Mouse (Mus musculus) lung, adult 18-20 months (tissue): ENCODE results near the gene Sdf2l1.
"Not testable (repeated sequence)": the region's sequence is repeated elsewhere in the genome, so short reads cannot be mapped to it uniquely, and the experiment has no call there.

Source experiments
- DNase-seq, 2 experiments: peaks; one replicate each; pipeline ENCODE4 v3.0.0; 2022; ENCODE audit warnings: mixed read lengths in 2 of 2

Gene Sdf2l1

DNA sequence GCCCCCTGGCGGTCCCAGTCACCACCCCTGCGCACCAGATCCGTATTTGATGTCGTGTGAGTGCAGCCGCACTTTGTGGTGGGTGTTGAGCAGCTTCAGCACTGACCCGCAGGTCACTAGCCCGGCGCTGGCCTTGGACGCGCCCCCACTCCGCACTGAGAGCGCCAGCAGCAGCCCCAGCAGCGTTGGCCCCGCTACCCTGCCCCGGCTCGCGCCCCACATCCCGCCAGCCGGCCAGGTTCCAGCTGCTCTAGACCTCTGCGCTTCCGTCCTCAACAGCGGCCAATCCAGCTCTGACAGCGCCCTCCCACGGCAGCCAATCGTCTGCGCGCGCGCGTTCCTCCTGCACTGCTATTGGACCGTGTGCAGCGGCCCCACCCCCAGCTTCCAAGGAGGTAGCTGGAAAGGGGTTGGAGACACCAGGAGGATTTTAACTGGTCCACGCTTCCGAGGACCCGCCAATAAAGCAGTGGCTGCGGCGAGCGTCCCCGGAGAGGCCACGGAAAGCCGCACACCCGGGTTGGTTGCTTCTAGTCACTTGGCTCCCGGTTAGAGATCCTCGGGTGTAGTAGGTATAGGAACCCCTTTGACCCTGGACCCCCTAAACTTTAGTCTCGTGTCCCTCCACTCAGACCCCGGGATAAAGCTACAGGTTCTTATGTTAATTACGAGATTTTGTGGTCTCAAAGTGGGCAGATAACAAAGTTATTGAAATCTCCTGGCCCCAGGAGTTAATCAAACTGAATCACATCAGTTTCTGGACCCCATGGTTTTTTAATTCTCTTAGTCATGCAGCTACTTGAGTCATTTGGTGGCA lies at the start of gene Sdf2l1:
Sdf2l1 (minus strand) TSS at position 295 of the 817 bp plus-strand sequence.
- DNase-seq: peak; percentile 98

DNA sequence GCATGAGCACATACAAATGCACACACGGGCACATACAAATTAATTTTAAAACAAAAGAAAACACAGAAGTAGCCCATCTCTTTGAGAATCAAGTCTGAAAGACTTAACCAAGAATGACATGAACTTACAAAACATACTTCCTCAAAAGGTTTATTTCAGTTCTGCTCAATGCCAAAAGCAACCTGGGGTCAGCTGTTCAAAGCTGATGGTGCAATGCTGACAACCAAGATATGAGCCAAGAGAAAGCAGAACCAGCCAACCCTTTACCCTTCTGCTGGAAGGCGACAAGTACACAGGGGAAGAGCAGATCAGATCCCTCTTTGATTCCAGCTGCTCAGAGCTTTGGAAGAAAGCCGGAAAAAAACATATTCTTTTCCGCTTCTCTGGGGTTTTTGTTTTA lies 49.2 kb upstream of the Sdf2l1 start:
- DNase-seq: peak; percentile 54 to 63

GRCm38 (mm10) chr16:17179706-17180105 lies 47.5 kb upstream of the Sdf2l1 start:
- no peak for DNase-seq

GRCm38 (mm10) chr16:17177623-17178170 lies 45.5 kb upstream of the Sdf2l1 start:
- DNase-seq: no peak

DNA sequence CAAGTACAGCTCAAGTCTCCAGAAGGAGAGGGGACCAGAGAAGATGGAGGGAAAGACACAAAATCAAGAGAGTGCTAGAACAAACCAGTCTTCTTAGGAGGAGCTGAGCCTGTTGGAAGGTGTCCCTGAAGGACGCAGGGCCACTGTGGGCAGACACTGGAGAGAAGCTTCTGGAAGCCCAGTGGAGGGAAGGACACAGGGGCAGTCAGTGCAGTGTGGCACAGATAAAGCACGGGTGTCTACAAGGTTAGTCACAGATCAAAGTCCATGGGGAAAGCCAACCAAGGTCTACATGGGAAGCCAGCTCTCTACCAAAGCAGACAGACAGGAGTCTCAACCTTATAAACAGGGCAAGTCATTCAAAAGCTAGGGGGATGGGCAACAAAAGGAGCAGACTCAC lies 43.6 kb upstream of the Sdf2l1 start:
- no peak for DNase-seq

- DNase-seq: peak in 1 of 2 experiments; percentile 38
Measured at GRCm38 (mm10) chr16:17168049-17168448, 35.9 kb upstream of the Sdf2l1 start.

DNA sequence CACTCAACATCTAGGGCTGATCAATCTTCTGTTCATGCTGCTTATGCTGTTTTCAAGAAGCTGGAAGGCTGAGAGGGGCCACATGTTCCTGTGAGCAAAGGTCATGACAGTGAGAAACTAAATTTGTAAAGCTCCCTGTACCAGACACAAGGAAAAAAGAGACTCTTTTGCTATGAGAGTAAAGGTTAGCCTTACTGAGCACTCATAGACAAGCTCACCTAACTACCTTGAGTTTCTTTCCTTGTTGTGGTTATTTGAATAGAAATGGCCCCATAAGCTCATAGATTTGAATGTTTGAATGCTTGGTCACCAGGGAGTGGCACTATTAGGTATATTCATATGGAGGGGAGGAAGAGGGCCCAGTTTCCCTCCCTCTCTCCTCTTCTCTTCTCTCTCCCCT lies 35.0 kb upstream of the Sdf2l1 start:
- DNase-seq: no peak

- not testable (repeated sequence) for DNase-seq
Measured at GRCm38 (mm10) chr16:17165478-17165877, 33.3 kb upstream of the Sdf2l1 start.

DNA sequence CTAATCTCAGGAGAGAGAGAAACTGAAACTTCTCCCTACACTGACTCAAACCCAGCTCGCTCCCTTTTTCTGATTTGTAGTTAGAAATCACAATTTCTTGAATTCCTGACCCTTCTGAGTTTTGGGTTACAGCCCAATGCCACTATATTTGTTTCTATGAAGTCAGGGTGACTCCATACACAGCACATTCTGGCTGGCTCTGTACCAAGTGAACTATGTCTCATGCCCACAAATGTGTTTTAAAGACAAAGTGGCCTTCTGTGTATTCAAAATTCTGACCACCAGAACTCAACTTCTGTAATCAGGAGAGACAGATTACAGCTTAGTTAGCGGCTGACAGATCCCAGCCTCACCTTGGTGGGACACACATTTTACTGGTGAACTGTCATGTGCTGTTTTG lies 22.2 kb upstream of the Sdf2l1 start:
- no peak for DNase-seq

- DNase-seq: no peak
Measured at GRCm38 (mm10) chr16:17151874-17152273, 19.7 kb upstream of the Sdf2l1 start.

DNA sequence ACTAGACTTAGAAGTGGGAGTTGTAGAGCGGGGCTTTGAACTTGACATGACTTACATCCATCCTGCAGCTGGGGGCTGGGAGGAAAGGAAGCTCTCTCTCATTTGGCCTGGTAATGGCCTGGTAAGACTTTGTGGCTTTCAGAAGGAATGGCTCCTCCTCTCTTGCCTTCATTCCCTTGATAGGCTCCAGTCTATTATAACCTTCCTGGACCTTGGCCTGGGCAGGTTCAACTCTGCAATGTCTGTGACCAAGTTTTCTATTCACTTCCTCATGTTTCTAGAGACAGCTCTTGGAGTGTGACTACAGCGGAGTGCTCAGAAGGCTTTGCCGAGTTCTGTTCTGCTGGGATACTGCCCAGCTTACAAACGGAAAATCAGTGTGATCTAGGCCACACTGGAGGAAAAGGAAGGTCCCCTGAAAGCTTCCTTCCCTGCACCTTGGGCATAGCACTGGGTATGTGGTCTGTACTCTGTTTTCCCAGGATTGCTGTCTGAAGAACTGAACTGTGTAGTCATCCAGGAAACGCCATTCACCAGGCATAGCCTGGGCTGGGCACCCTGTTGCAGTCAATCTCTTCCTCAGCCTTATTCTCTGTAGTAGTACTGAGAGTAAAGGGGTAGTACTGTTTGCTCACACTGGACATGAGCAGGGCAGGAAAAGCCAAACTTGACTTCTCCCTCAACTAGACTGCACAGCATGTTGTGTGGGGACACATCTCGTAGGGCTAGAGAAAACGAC lies 18.5 kb upstream of the Sdf2l1 start:
- DNase-seq: no peak

DNA sequence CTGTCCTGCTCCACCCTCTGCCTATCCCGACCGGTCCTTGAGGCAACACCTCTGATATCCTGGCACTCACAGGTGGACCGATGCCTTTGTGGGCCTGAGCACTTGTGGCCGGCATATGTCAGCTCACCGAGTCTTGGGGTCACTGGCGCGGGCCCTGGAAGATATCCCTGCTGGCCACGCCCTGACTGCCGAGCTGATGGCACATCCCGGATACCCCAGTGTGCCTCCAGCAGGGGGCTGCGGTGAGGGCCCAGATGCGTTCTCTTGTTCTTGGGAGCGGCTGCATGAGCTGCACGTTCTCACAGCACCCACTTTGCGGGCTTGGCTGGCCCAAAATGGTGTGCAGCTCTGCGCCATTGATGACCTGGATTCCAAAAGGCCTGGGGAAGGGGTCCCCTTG lies 15.9 kb upstream of the Sdf2l1 start:
- no peak for DNase-seq

GRCm38 (mm10) chr16:17147391-17147929 lies 15.3 kb upstream of the Sdf2l1 start:
- DNase-seq: peak; percentile 33 to 50

DNA sequence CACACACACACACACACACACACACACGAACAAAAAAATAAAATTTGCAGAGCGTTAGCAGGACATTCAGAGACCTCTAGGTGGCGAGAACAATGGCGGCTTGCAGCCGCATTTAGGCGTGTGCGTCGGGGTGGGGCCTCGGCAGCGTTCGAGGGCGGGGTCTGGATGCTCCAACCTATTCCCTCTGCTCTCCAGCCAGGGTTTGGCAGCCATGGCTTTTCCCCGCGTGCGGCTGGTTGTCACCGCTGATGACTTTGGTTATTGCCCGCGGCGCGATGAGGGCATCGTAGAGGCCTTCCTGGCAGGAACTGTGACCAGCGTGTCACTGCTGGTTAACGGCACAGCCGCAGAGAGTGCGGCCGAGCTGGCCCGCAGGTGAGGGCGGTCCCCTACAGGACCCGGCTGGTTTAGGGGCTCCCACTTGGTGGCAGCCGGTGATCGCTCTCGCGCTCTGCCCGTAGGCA lies 14.6 kb upstream of the Sdf2l1 start, which contains the start of gene Ccdc116:
Ccdc116 (minus strand) TSS at position 458 of the 464 bp plus-strand sequence.
- DNase-seq: peak; percentile 73 to 82

DNA sequence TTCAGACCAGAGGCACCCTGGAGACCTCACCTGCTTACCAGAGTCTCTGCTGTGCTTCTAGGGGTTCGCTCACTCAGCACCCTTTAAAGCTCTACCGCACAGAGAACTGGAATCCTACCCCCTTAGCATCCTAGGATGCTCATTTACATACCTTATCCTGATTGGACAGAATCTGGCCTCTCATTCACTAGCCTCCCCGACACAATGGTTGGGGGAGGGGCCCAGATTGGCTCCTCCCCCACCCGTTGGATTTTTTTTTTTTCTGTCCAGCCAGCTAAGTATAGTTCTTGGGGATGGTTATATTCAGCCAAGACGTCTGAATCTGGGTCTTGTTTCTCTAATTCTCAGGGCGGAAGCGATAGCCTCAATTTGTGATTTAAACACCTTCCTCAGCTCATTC lies 12.2 kb upstream of the Sdf2l1 start, which contains the start of gene Ydjc:
Ydjc (plus strand) TSS at position 283 of the 400 bp plus-strand sequence.
- DNase-seq: no peak

- DNase-seq: no peak
Measured at GRCm38 (mm10) chr16:17137355-17137754, 5.2 kb upstream of the Sdf2l1 start.

GRCm38 (mm10) chr16:17132906-17133200 lies 670 bp upstream of the Sdf2l1 start:
- DNase-seq: no peak

GRCm38 (mm10) chr16:17131191-17132088 lies 743 bp downstream of the Sdf2l1 start:
- DNase-seq: peak; percentile 14 to 16

DNA sequence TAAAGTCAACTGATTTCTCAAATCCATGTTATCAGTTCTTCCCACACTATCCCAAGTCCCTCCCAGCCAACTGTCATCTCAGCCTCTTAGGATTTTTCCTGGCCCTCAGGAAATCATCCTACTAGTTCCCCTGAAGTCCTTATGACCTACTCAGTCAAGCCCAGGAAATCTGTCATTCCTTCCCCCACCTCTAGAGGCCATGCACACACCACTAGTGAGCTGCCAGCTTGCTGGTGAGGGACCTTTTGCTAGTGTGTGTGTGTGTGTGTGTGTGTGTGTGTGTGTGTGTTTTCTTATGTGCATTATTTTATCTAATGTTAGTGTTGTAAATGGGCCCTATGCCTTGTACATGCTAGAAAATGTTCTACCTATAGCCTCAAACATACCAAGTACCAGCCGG lies 4.9 kb downstream of the Sdf2l1 start:
- DNase-seq: peak; percentile 28 to 55

- peak; percentile 82 to 84 for DNase-seq
Measured at GRCm38 (mm10) chr16:17124871-17125520, 7.2 kb downstream of the Sdf2l1 start, which contains the start of gene 2610318N02Rik. 2610318N02Rik (minus strand) TSS chr16:17125167.

DNA sequence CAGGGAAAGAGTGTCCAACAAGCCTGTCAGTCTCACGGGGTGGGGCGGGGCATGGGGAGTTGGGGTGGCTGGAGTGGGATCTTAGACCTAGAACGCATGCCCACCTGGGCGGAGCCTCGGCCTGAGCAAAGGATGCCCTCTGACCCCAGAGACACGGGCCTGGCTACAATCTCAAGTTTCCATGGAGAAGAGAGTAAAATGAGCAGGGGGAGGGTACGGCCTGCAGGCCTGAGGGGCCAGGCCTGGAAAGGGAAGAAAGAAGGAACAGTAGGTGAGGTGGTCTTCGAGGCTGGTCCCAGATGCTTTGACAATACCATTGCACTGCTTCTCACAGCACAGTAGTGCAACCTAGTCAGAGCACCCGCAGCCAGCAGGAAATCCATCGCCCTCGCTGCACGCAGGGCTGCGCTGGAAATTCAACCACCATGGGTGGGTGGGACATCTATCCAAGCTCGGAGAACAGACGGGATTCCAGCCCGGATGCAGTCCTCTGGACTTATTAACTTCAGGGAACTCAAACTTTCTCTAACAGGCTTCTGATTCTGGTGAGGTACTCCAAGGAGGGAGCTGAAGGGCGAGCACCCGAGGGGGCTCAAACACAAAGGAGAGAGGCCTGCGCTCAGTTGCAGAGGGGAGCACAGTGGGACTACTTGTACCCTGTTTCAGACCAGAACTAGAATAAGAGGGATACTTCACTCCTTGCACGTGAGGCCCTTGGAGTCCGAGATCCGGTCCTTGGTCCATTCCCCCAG lies 7.9 kb downstream of the Sdf2l1 start:
- DNase-seq: no peak
